Mouse (Mus musculus): ENCODE measurements around the gene Hs3st5. TPM values are rescaled to one million over a fixed set of nuclear protein-coding genes. Genes with fewer than 3 reads are reported as not detected.
A peak's percentile ranks its signal among the peaks of the same experiment; 100 is the strongest.

The Hs3st5 gene
- total RNA-seq, 2 experiments from 2014 or later = 5.9 to 9.2 TPM

GRCm38 (mm10) chr10:36774898-36775297, 268.3 kb downstream of the Hs3st5 start:
- intact Hi-C loops (cut with DNase I) = no loop called here

GRCm38 (mm10) chr10:36781641-36782040, 275.0 kb downstream of the Hs3st5 start:
- DNase-seq (ENCODE audit: low spot score in 2 of 2) = no peak
- intact Hi-C loops (cut with DNase I) = no loop called here

More at GRCm38 (mm10) chr10:36774898-36775297, 268.3 kb downstream of the Hs3st5 start:
- no peak for DNase-seq (ENCODE audit: low spot score in 2 of 2)

GRCm38 (mm10) chr10:36786970-36787369, 280.4 kb downstream of the Hs3st5 start:
- intact Hi-C loops (cut with DNase I) = no loop called here
- no peak for DNase-seq (ENCODE audit: low spot score in 2 of 2)

- no peak for DNase-seq (ENCODE audit: low spot score in 2 of 2)
- intact Hi-C loops (cut with DNase I) = loop anchor here (5.0 kb wide), 1 partner anchor 244 kb away; no protein-coding TSS in a partner anchor
Observed at GRCm38 (mm10) chr10:36791771-36792170, 285.2 kb downstream of the Hs3st5 start.

- no peak for DNase-seq (ENCODE audit: low spot score in 2 of 2)
- intact Hi-C loops (cut with DNase I) = no loop called here
Observed at GRCm38 (mm10) chr10:36795311-36795710, 288.7 kb downstream of the Hs3st5 start.

GRCm38 (mm10) chr10:36800925-36801482, 294.4 kb downstream of the Hs3st5 start:
- intact Hi-C loops (cut with DNase I) = no loop called here
- no peak for DNase-seq (ENCODE audit: low spot score in 2 of 2)

GRCm38 (mm10) chr10:36803705-36804104, 297.1 kb downstream of the Hs3st5 start:
- intact Hi-C loops (cut with DNase I) = no loop called here
- no peak for DNase-seq (ENCODE audit: low spot score in 2 of 2)

- no peak for DNase-seq (ENCODE audit: low spot score in 2 of 2)
- intact Hi-C loops (cut with DNase I) = no loop called here
Observed at GRCm38 (mm10) chr10:36805265-36805664, 298.7 kb downstream of the Hs3st5 start.

- intact Hi-C loops (cut with DNase I) = no loop called here
- no peak for DNase-seq (ENCODE audit: low spot score in 2 of 2)
Observed at GRCm38 (mm10) chr10:36805788-36806187, 299.2 kb downstream of the Hs3st5 start.

- intact Hi-C loops (cut with DNase I) = no loop called here
- no peak for DNase-seq (ENCODE audit: low spot score in 2 of 2)
Observed at GRCm38 (mm10) chr10:36807007-36807406, 300.4 kb downstream of the Hs3st5 start.

GRCm38 (mm10) chr10:36818867-36819266, 312.3 kb downstream of the Hs3st5 start:
- intact Hi-C loops (cut with DNase I) = no loop called here
- DNase-seq (ENCODE audit: low spot score in 2 of 2) = no peak

GRCm38 (mm10) chr10:36829079-36829478, 322.5 kb downstream of the Hs3st5 start:
- no peak for DNase-seq (ENCODE audit: low spot score in 2 of 2)
- intact Hi-C loops (cut with DNase I) = no loop called here

- no peak for DNase-seq (ENCODE audit: low spot score in 2 of 2)
- intact Hi-C loops (cut with DNase I) = no loop called here
Observed at GRCm38 (mm10) chr10:36832204-36832603, 325.6 kb downstream of the Hs3st5 start.

- intact Hi-C loops (cut with DNase I) = no loop called here
- peak; percentile 17 to 18 for DNase-seq (ENCODE audit: low spot score in 2 of 2)
Observed at GRCm38 (mm10) chr10:36834224-36834623, 327.6 kb downstream of the Hs3st5 start.

GRCm38 (mm10) chr10:36835836-36836516, 329.4 kb downstream of the Hs3st5 start:
- intact Hi-C loops (cut with DNase I) = no loop called here
- DNase-seq (ENCODE audit: low spot score in 2 of 2) = no peak

GRCm38 (mm10) chr10:36850231-36850630, 343.6 kb downstream of the Hs3st5 start:
- intact Hi-C loops (cut with DNase I) = no loop called here
- no peak for DNase-seq (ENCODE audit: low spot score in 2 of 2)

GRCm38 (mm10) chr10:36862127-36862895, 355.7 kb downstream of the Hs3st5 start:
- intact Hi-C loops (cut with DNase I) = no loop called here
- DNase-seq (ENCODE audit: low spot score in 2 of 2) = no peak
